Mouse (Mus musculus) intestine, embryonic 16.5 days (tissue): ENCODE measurements around the gene Trim21. TPM values are rescaled to one million over a fixed set of nuclear protein-coding genes. Genes with fewer than 3 reads are reported as not detected.

Source experiments
- ATAC-seq: fragments of 200-750 bp; cut with Nextera tagmentation; 2 replicates; pipeline ENCODE4 v1.8.0; 2017; ENCODE audit warnings: moderate TSS enrichment, moderate library complexity
- H3K27ac ChIP-seq: fragments of 300-500 bp; sonication (generic); 2 replicates; pipeline ENCODE4 v1.5.1; 2014; ENCODE audit warnings: mild to moderate bottlenecking, low read length
- H3K27me3 ChIP-seq: fragments of 300-500 bp; sonication (generic); replicated peaks from 2 replicates; pipeline ENCODE4 v1.6.1; 2014; ENCODE audit warnings: low read length, control low read depth, mixed read lengths; ENCODE audit not compliant: control insufficient read depth, insufficient read depth
- H3K36me3 ChIP-seq: fragments of 300-500 bp; sonication (generic); 2 replicates; pipeline ENCODE4 v1.6.1; 2014; ENCODE audit warnings: low read length, control low read depth; ENCODE audit not compliant: control insufficient read depth, insufficient read depth
- H3K4me1 ChIP-seq: fragments of 300-500 bp; sonication (generic); 2 replicates; pipeline ENCODE4 v1.6.1; 2014; ENCODE audit warnings: low read length, control low read depth, mixed read lengths; ENCODE audit not compliant: control insufficient read depth, insufficient read depth
- H3K4me2 ChIP-seq: fragments of 300-500 bp; sonication (generic); 2 replicates; pipeline ENCODE4 v1.6.1; 2014; ENCODE audit warnings: low read depth, low read length, control low read depth
- H3K4me3 ChIP-seq: fragments of 300-500 bp; sonication (generic); 2 replicates; pipeline ENCODE4 v1.5.1; 2014; ENCODE audit warnings: mild to moderate bottlenecking, low read length
- H3K9ac ChIP-seq: fragments of 300-500 bp; sonication (generic); 2 replicates; pipeline ENCODE4 v1.6.1; 2014; ENCODE audit warnings: low read depth, low read length
- H3K9me3 ChIP-seq: fragments of 300-500 bp; sonication (generic); 2 replicates; pipeline ENCODE4 v1.6.1; 2016; ENCODE audit warnings: low read length, control low read depth; ENCODE audit not compliant: control insufficient read depth
- WGBS: fragments of 180-500 bp; shearing (Covaris S2); extraction: QIAGEN DNeasy Blood & Tissue Kit; methylation state at CpG from one replicate; pipeline ENCODE4 v1.1.7; 2014; 5-methylcytosine and 5-hydroxymethylcytosine counted together
- polyA plus RNA-seq: library from polyadenylated mRNA; unstranded; fragments of >200 nt; fragmentation: Nextera tagmentation; extraction: Ambion mirVana; gene quantifications from 2 replicates; pipeline ENCODE4 v1.2.1, GENCODE M21; 2015

The Trim21 gene
- polyA plus RNA-seq: 0.32 and 0.50 TPM in 2 replicates

DNA sequence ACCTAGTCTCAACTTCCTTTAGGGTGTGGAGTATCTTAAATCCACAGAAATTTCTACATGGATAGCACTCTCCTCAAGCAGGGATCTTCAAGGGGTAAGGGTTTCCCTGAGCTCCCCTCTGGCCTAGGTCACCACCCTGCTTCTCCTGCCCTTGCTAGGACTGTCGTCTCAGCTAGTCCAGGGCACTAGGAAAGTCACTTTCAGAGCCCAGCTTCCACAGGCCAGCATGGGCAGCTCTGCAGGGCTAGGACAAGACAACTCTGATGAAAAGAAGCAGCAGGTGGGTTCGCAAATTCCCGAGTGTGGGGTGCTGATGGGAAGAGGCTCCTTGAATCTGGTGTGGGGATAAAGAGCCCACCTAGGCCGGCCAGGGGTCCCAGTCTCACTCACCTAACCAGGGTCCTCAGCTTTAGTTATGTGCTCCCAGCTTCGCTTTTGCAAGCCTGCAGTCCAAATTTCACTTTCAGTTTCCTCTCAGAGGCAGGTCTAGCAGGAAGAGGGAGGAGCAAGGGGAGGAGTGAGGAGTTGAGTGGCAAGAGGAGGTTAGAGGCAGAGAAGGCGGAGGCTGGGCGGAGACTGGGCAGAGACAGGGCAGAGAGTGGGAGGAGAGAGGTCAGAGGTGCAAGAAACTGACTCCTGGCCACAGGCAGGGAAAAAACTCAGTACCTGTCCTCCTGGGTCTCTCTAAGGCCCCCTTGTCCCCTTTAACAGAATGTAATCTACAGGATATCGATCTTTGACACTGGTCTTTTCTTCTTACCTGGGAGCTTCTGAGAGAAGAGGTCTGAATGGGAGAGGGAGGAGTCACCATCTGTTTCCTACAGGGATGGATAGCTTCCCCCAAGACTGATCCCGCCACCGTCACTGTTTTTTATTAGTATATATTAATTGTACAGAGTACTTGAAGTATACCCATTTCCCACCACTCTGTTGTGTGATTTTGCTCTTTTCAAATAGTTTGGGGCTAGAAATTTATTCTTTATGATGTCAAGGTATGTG lies at the start of gene Trim21:
Gene Trim21 (minus strand): TSS at position 488 of the 999 bp plus-strand sequence.
- ATAC-seq: peak; percentile 100
- Histone ChIP-seq H3K9ac (peak within 1 kb of the TSS; percentile 78), H3K4me2 (peak within 1 kb of the TSS; percentile 85), H3K36me3 (no peaks in the 10 kb centered on the region), H3K9me3 (no peaks in the 10 kb centered on the region), H3K27me3 (no peaks in the 10 kb centered on the region), H3K4me1 (0 out of 2 replicates have a peak, but pooled peaks cover 6% of the 10 kb centered on the region), H3K27ac (no peak within 1 kb of the TSS), H3K4me3 (peak within 1 kb of the TSS; percentile 70)
- 14% methylated on average over 10 of the region's 10 CpGs for WGBS

GRCm38 (mm10) chr7:102597378-102598031 lies 32.2 kb upstream of the Trim21 start, which contains the start of gene Olfr552:
Olfr552 (plus strand) TSS chr7:102597770.
- WGBS: 62% methylated on average over 1 of the region's 1 CpGs
- ATAC-seq: no peak
- Histone ChIP-seq H3K4me2 (no peak within 1 kb of the TSS), H3K27me3 (no peaks in the 10 kb centered on the region), H3K27ac (no peak within 1 kb of the TSS), H3K9me3 (no peaks in the 10 kb centered on the region), H3K9ac (no peak within 1 kb of the TSS), H3K4me3 (no peak within 1 kb of the TSS), H3K4me1 (no peaks in the 10 kb centered on the region), H3K36me3 (no peaks in the 10 kb centered on the region)

DNA sequence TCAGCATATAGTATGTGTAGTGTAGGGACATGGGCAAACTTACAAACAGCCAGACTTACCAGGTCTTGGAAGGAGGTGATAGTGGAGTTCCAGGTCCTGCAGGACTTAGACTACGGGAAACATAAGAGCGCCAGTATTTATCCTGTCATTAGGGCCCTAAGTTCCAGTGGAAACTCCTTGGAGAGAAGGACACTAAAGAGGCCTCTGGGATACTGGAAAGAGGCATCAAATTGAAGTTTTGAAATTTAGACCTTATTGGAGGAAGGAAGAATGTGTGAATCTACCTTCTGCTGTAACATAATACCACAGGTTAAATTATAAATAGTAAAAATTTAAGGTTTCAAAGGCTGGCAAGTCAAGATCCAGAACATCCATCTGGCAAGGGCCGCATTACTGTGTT lies 26.5 kb upstream of the Trim21 start, which contains the start of gene Olfr551:
Gene Olfr551 (minus strand): TSS at position 101 of the 400 bp plus-strand sequence.
- WGBS: 92% methylated on average over 3 of the region's 3 CpGs
- no peak for ATAC-seq
- H3K27ac ChIP-seq: no peak within 1 kb of the TSS
- H3K4me1 ChIP-seq: no peaks in the 10 kb centered on the region
- no peaks in the 10 kb centered on the region for H3K9me3 ChIP-seq
- no peak within 1 kb of the TSS for H3K4me2 ChIP-seq
- no peaks in the 10 kb centered on the region for H3K36me3 ChIP-seq
- H3K4me3 ChIP-seq: no peak within 1 kb of the TSS
- no peak within 1 kb of the TSS for H3K9ac ChIP-seq
- H3K27me3 ChIP-seq: no peaks in the 10 kb centered on the region

DNA sequence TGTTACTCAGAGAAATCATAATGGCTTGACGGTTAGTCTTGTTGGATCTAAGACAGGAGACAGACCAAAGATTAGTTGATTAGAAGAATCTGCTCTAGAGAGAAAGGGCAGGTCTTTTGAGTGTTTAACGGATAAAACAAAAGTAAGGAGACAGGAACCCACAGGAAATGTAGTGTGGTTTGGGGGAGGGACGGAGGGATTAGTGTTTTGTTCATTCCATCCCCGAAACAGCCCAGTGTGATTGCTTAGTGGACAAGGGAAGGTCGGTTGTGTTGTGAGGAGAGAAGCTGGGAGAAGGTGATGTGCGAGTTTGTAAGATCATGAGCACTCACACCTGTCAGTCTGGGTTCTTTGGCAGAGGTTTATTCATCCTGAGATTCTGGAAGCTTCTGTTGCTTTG lies 10.7 kb upstream of the Trim21 start:
- H3K4me3 ChIP-seq: no peak overlapping the region
- no peaks in the 10 kb centered on the region for H3K36me3 ChIP-seq
- H3K9me3 ChIP-seq: no peaks in the 10 kb centered on the region
- H3K27me3 ChIP-seq: no peaks in the 10 kb centered on the region
- ATAC-seq: no peak
- WGBS: 56% methylated on average over 6 of the region's 6 CpGs
- no peak overlapping the region for H3K27ac ChIP-seq
- no peaks in the 10 kb centered on the region for H3K4me1 ChIP-seq
- H3K9ac ChIP-seq: no peak overlapping the region
- H3K4me2 ChIP-seq: no peak overlapping the region

DNA sequence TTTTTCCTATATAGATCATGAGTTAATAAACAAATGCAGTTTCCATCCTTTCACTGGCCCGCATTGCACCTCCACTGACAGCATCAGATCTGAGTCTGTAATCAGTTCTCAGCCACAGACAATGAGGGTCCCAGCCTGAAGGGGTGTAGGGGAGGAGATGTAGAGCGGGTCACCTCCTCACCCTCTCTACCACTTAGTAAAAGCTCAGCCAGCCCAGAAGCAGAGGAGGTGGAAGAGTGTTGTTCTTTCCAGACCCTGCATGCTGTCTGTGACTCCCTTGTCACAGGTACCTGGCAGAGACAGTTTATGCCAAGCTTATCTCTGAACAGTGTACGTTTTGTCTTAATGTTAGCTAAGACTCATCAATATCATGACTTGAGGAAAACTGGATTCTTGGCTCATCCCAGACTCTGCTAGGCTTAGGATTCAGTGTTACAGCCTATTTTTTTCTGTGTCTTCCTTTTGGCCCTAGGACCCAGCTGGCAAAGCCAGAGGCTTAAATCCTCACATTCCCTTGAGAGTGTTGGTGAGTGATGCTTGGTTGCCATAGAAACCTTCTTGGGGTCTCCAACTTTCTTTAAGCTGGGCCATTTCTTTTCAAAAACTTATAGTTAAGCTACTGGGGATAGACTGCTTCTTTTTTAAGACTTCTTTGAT lies 8.0 kb upstream of the Trim21 start:
- no peaks in the 10 kb centered on the region for H3K36me3 ChIP-seq

GRCm38 (mm10) chr7:102571142-102571541 lies 5.9 kb upstream of the Trim21 start, which contains the start of gene Olfr550:
Olfr550 (plus strand) TSS chr7:102571442.
- no peak within 1 kb of the TSS for H3K9ac ChIP-seq
- WGBS: 88% methylated on average over 8 of the region's 8 CpGs
- no peaks in the 10 kb centered on the region for H3K36me3 ChIP-seq
- no peak within 1 kb of the TSS for H3K4me2 ChIP-seq
- H3K27ac ChIP-seq: no peak within 1 kb of the TSS
- no peaks in the 10 kb centered on the region for H3K9me3 ChIP-seq
- H3K4me3 ChIP-seq: no peak within 1 kb of the TSS
- H3K27me3 ChIP-seq: no peaks in the 10 kb centered on the region
- no peak for ATAC-seq
- H3K4me1 ChIP-seq: no peaks in the 10 kb centered on the region

More for the DNA sequence above, 8.0 kb upstream of the Trim21 start:
- H3K27ac ChIP-seq: no peak overlapping the region
- H3K4me3 ChIP-seq: no peak overlapping the region
- H3K27me3 ChIP-seq: no peaks in the 10 kb centered on the region
- no peaks in the 10 kb centered on the region for H3K9me3 ChIP-seq
- no peaks in the 10 kb centered on the region for H3K4me1 ChIP-seq
- no peak overlapping the region for H3K9ac ChIP-seq
- H3K4me2 ChIP-seq: no peak overlapping the region
- 74% methylated on average over 3 of the region's 3 CpGs for WGBS
- no peak for ATAC-seq

GRCm38 (mm10) chr7:102566219-102566618 lies 933 bp upstream of the Trim21 start:
- Histone ChIP-seq H3K4me3 (no peak overlapping the region), H3K9ac (no peak overlapping the region), H3K4me2 (no peak overlapping the region), H3K9me3 (no peaks in the 10 kb centered on the region), H3K27ac (no peak overlapping the region), H3K27me3 (no peaks in the 10 kb centered on the region), H3K36me3 (no peaks in the 10 kb centered on the region), H3K4me1 (0 out of 2 replicates have a peak, but pooled peaks cover 6% of the 10 kb centered on the region)
- no peak for ATAC-seq
- WGBS: 91% methylated on average over 4 of the region's 4 CpGs

- Histone ChIP-seq H3K4me2 (no peak overlapping the region), H3K4me1 (no peaks in the 10 kb centered on the region), H3K9ac (no peak overlapping the region), H3K36me3 (no peaks in the 10 kb centered on the region), H3K4me3 (no peak overlapping the region), H3K9me3 (no peaks in the 10 kb centered on the region), H3K27me3 (no peaks in the 10 kb centered on the region), H3K27ac (no peak overlapping the region)
- no peak for ATAC-seq
- WGBS: 84% methylated on average over 3 of the region's 3 CpGs
Measured at GRCm38 (mm10) chr7:102553279-102553678, 12.0 kb downstream of the Trim21 start.

DNA sequence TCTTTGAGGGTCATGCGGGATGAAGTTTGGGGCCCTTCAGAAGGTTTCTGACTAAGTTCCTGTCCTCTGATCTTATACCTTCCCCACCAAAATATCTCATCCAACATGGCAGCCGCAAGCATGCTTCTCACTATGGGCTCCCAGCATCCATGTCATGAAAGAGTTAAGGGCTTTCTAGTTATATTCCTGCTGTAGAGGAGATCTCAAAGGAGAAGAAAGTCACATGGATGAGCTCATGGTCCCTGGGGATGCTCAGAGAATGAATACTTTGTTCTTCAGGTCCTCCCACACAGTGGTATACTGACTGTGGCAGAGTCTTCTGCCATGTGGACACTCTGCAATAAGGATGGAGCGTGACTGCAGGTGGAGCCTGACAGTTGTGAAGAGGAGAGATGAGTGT lies 15.7 kb downstream of the Trim21 start, which contains the start of gene Olfr549:
Gene Olfr549 (plus strand): TSS at position 301 of the 400 bp plus-strand sequence.
- H3K27ac ChIP-seq: no peak within 1 kb of the TSS
- no peak within 1 kb of the TSS for H3K4me3 ChIP-seq
- H3K27me3 ChIP-seq: no peaks in the 10 kb centered on the region
- H3K4me2 ChIP-seq: no peak within 1 kb of the TSS
- H3K9ac ChIP-seq: no peak within 1 kb of the TSS
- no peaks in the 10 kb centered on the region for H3K4me1 ChIP-seq
- ATAC-seq: no peak
- H3K36me3 ChIP-seq: no peaks in the 10 kb centered on the region
- H3K9me3 ChIP-seq: no peaks in the 10 kb centered on the region
- 85% methylated on average over 3 of the region's 3 CpGs for WGBS
